In genomic region chr16:7090205-7090604, GRCm38 (mm10) we compare ENCODE assay signal across 29 mouse cellular contexts.
DNase-seq lines count a peak whose midpoint lies in the region; ATAC-seq lines count a peak whose summit lies in the region.
"Had no signal": no experiment of that assay in that cellular context is flagged by ENCODE, and none has a peak within 500 bp of the region (broad histone marks: within the 10 kb centered on the region; RNA-seq: fewer than 3 reads in every experiment).

No protein-coding gene starts in this region.

- no peaks in the 10 kb centered on the region for H3K36me3 ChIP-seq in kidney, embryonic 14.5 days (ENCODE audit: control insufficient read depth, insufficient read depth, low read length)
- H3K36me3 ChIP-seq: embryonic facial prominence, embryonic 10.5 days; embryonic facial prominence, embryonic 15.5 days; forebrain, embryonic 12.5 days; G1E; heart, embryonic 15.5 days; hindbrain, embryonic 12.5 days; intestine, embryonic 15.5 days; limb, embryonic 12.5 days; midbrain, embryonic 12.5 days; neural tube, embryonic 13.5 days; stomach, embryonic 15.5 days had no signal

- H3K27me3 ChIP-seq in kidney, embryonic 14.5 days (ENCODE audit: control insufficient read depth, insufficient read depth, low read length), result no peaks in the 10 kb centered on the region
- H3K27me3 ChIP-seq: embryonic facial prominence, embryonic 15.5 days; forebrain, embryonic 12.5 days; heart, embryonic 15.5 days; hindbrain, embryonic 12.5 days; intestine, embryonic 15.5 days; limb, embryonic 12.5 days; megakaryocyte, embryonic 14.5 days; midbrain, embryonic 12.5 days; neural tube, embryonic 13.5 days; stomach, embryonic 15.5 days had no signal

- H3K4me1 ChIP-seq in kidney, embryonic 14.5 days (ENCODE audit: control insufficient read depth, insufficient read depth, low read length), result no peaks in the 10 kb centered on the region
- H3K4me1 ChIP-seq: embryonic facial prominence, embryonic 10.5 days; embryonic facial prominence, embryonic 15.5 days; forebrain, embryonic 12.5 days; hindbrain, embryonic 12.5 days; intestine, embryonic 15.5 days; limb, embryonic 12.5 days; megakaryocyte, embryonic 14.5 days; midbrain, embryonic 12.5 days; neural tube, embryonic 13.5 days had no signal

- H3K4me3 ChIP-seq in kidney, embryonic 14.5 days (ENCODE audit: low read length), result no peak overlapping the region
- H3K4me3 ChIP-seq: embryonic facial prominence, embryonic 10.5 days; embryonic facial prominence, embryonic 15.5 days; forebrain, embryonic 12.5 days; heart, embryonic 15.5 days; hindbrain, embryonic 12.5 days; intestine, embryonic 15.5 days; limb, embryonic 12.5 days; megakaryocyte, embryonic 14.5 days; midbrain, embryonic 12.5 days; myocyte; neural tube, embryonic 13.5 days; stomach, embryonic 15.5 days had no signal

- no peak overlapping the region for H3K4me2 ChIP-seq in kidney, embryonic 14.5 days (replicated peaks; ENCODE audit: low read depth, low read length)
- H3K4me2 ChIP-seq: embryonic facial prominence, embryonic 15.5 days; forebrain, embryonic 12.5 days; heart, embryonic 15.5 days; hindbrain, embryonic 12.5 days; intestine, embryonic 15.5 days; limb, embryonic 12.5 days; liver, embryonic 11.5 days; midbrain, embryonic 12.5 days; neural tube, embryonic 13.5 days; stomach, embryonic 15.5 days had no signal

- H3K9me3 ChIP-seq in kidney, embryonic 14.5 days (ENCODE audit: control insufficient read depth, low read length), result no peaks in the 10 kb centered on the region
- H3K9me3 ChIP-seq: embryonic facial prominence, embryonic 10.5 days; embryonic facial prominence, embryonic 15.5 days; forebrain, embryonic 12.5 days; heart, embryonic 15.5 days; hindbrain, embryonic 12.5 days; intestine, embryonic 15.5 days; limb, embryonic 12.5 days; midbrain, embryonic 12.5 days; neural tube, embryonic 13.5 days; stomach, embryonic 15.5 days had no signal

- H3K27ac ChIP-seq in kidney, embryonic 14.5 days (ENCODE audit: low read depth, low read length), result no peak overlapping the region
- H3K27ac ChIP-seq: embryonic facial prominence, embryonic 10.5 days; embryonic facial prominence, embryonic 15.5 days; forebrain, embryonic 12.5 days; heart, embryonic 15.5 days; hindbrain, embryonic 12.5 days; hindbrain, postnatal 0 days; intestine, embryonic 15.5 days; kidney, postnatal 0 days; limb, embryonic 12.5 days; midbrain, embryonic 12.5 days; neural tube, embryonic 13.5 days; stomach, embryonic 15.5 days had no signal

- WGBS in kidney, embryonic 14.5 days, result 78% methylated on average over 6 of the region's 6 CpGs

- no peak overlapping the region for H3K9ac ChIP-seq in kidney, embryonic 14.5 days (ENCODE audit: low read depth, low read length)
- H3K9ac ChIP-seq: embryonic facial prominence, embryonic 15.5 days; forebrain, embryonic 12.5 days; heart, embryonic 15.5 days; hindbrain, embryonic 12.5 days; intestine, embryonic 15.5 days; limb, embryonic 12.5 days; midbrain, embryonic 12.5 days; neural tube, embryonic 13.5 days; stomach, embryonic 15.5 days had no signal

- no peak for ATAC-seq in kidney, embryonic 14.5 days (ENCODE audit: low FRiP score, low TSS enrichment)
- no peak for ATAC-seq in CD4-positive, CD25-positive, alpha-beta regulatory T cell, adult 4 months
- ATAC-seq: hindbrain, postnatal 0 days; intestine, embryonic 15.5 days had no signal

- DNase-seq in kidney, postnatal 10 days, result peak; percentile 15
- peak; percentile 7 for DNase-seq in ovary, postnatal 36 days (ENCODE audit: low spot score)
- DNase-seq in ovary, adult 18-20 months (ENCODE audit: low spot score), result no peak
- peak; percentile 17 for DNase-seq in lung, postnatal 25 days (ENCODE audit: low spot score)
- DNase-seq: adrenal gland, postnatal 10 days; cerebellum, adult 8-10 months; cerebellum, postnatal 25 days; heart, postnatal 36 days; kidney, adult 2 months; retina, postnatal 1 day; right cerebral cortex, postnatal 14 days had no signal
